Mouse (Mus musculus): ENCODE data around the gene Dguok. TPM values are rescaled to one million over a fixed set of nuclear protein-coding genes. Genes with fewer than 3 reads are reported as not detected.

The Dguok gene
- polyA plus RNA-seq, 1 experiment = 39.7 TPM

GRCm38 (mm10) chr6:83438584-83438983 lies 68.2 kb downstream of the Dguok start:
- no peak for TF ChIP-seq CTCF (IDR thresholded peaks at IDR 0.05; ENCODE audit: borderline replicate concordance, insufficient read depth, low read length)
- no peak for TF ChIP-seq POLR2A (IDR thresholded peaks at IDR 0.05; ENCODE audit: low read depth, low read length)
- Histone ChIP-seq H3K27ac (ENCODE audit: insufficient read depth, low read length) (no peak overlapping the region), H3K4me3 (ENCODE audit: insufficient read depth, low read length) (no peak overlapping the region), H3K4me1 (ENCODE audit: control insufficient read depth, insufficient read depth, low read length) (peaks cover 16% of the 10 kb centered on the region)

GRCm38 (mm10) chr6:83437802-83438201 lies 69.0 kb downstream of the Dguok start:
- no peak overlapping the region for H3K4me3 ChIP-seq (ENCODE audit: insufficient read depth, low read length)
- H3K27ac ChIP-seq (ENCODE audit: insufficient read depth, low read length) = no peak overlapping the region
- peaks cover 15% of the 10 kb centered on the region for H3K4me1 ChIP-seq (ENCODE audit: control insufficient read depth, insufficient read depth, low read length)
- no peak for TF ChIP-seq POLR2A (IDR thresholded peaks at IDR 0.05; ENCODE audit: low read depth, low read length)
- TF ChIP-seq CTCF (IDR thresholded peaks at IDR 0.05; ENCODE audit: borderline replicate concordance, insufficient read depth, low read length) = no peak

GRCm38 (mm10) chr6:83437225-83437624 lies 69.5 kb downstream of the Dguok start:
- no peak overlapping the region for H3K4me3 ChIP-seq (ENCODE audit: insufficient read depth, low read length)
- H3K4me1 ChIP-seq (ENCODE audit: control insufficient read depth, insufficient read depth, low read length) = peaks cover 14% of the 10 kb centered on the region; the same call in 1 of the 2 replicates
- no peak overlapping the region for H3K27ac ChIP-seq (ENCODE audit: insufficient read depth, low read length)
- TF ChIP-seq CTCF (IDR thresholded peaks at IDR 0.05; ENCODE audit: borderline replicate concordance, insufficient read depth, low read length) (no peak), POLR2A (IDR thresholded peaks at IDR 0.05; ENCODE audit: low read depth, low read length) (no peak)

GRCm38 (mm10) chr6:83436547-83436946 lies 70.2 kb downstream of the Dguok start:
- H3K4me1 ChIP-seq (ENCODE audit: control insufficient read depth, insufficient read depth, low read length) = peaks cover 14% of the 10 kb centered on the region; the same call in 1 of the 2 replicates
- no peak overlapping the region for H3K27ac ChIP-seq (ENCODE audit: insufficient read depth, low read length)
- H3K4me3 ChIP-seq (ENCODE audit: insufficient read depth, low read length) = no peak overlapping the region
- no peak for TF ChIP-seq CTCF (IDR thresholded peaks at IDR 0.05; ENCODE audit: borderline replicate concordance, insufficient read depth, low read length)
- no peak for TF ChIP-seq POLR2A (IDR thresholded peaks at IDR 0.05; ENCODE audit: low read depth, low read length)

GRCm38 (mm10) chr6:83435174-83435573 lies 71.6 kb downstream of the Dguok start:
- Histone ChIP-seq H3K4me1 (ENCODE audit: control insufficient read depth, insufficient read depth, low read length) (peaks cover 14% of the 10 kb centered on the region; the same call in 1 of the 2 replicates), H3K4me3 (ENCODE audit: insufficient read depth, low read length) (no peak overlapping the region), H3K27ac (ENCODE audit: insufficient read depth, low read length) (no peak overlapping the region)
- TF ChIP-seq CTCF (IDR thresholded peaks at IDR 0.05; ENCODE audit: borderline replicate concordance, insufficient read depth, low read length) (no peak), POLR2A (IDR thresholded peaks at IDR 0.05; ENCODE audit: low read depth, low read length) (no peak)

- TF ChIP-seq POLR2A (IDR thresholded peaks at IDR 0.05; ENCODE audit: low read depth, low read length) (no peak), CTCF (IDR thresholded peaks at IDR 0.05; ENCODE audit: borderline replicate concordance, insufficient read depth, low read length) (no peak)
- Histone ChIP-seq H3K4me3 (ENCODE audit: insufficient read depth, low read length) (no peak overlapping the region), H3K27ac (ENCODE audit: insufficient read depth, low read length) (no peak overlapping the region), H3K4me1 (ENCODE audit: control insufficient read depth, insufficient read depth, low read length) (peaks cover 7% of the 10 kb centered on the region; the same call in 1 of the 2 replicates)
Observed at GRCm38 (mm10) chr6:83433546-83433945, 73.2 kb downstream of the Dguok start.

- H3K4me1 ChIP-seq (ENCODE audit: control insufficient read depth, insufficient read depth, low read length) = peaks cover 11% of the 10 kb centered on the region; the same call in 1 of the 2 replicates
- no peak overlapping the region for H3K27ac ChIP-seq (ENCODE audit: insufficient read depth, low read length)
- no peak for TF ChIP-seq CTCF (IDR thresholded peaks at IDR 0.05; ENCODE audit: borderline replicate concordance, insufficient read depth, low read length)
- no peak for TF ChIP-seq POLR2A (IDR thresholded peaks at IDR 0.05; ENCODE audit: low read depth, low read length)
- H3K4me3 ChIP-seq (ENCODE audit: insufficient read depth, low read length) = no peak overlapping the region
Observed at GRCm38 (mm10) chr6:83432966-83433365, 73.8 kb downstream of the Dguok start.

Other genes with a start within 250 kb of the Dguok start
- gene Mthfd2, start 181.1 kb downstream of the Dguok start, polyA plus RNA-seq (2011; ENCODE audit: insufficient read length, low read depth, missing spikeins) = 123 and 138 TPM in 2 replicates
- gene Mob1a, start 181.0 kb downstream of the Dguok start, polyA plus RNA-seq (2011; ENCODE audit: insufficient read length, low read depth, missing spikeins) = 139 and 148 TPM in 2 replicates
- 86.0 and 88.1 TPM in 2 replicates for gene Bola3, start 157.8 kb downstream of the Dguok start, polyA plus RNA-seq (2011; ENCODE audit: insufficient read length, low read depth, missing spikeins)
- 13.8 and 18.6 TPM in 2 replicates for gene Tet3, start 47.9 kb downstream of the Dguok start, polyA plus RNA-seq (2011; ENCODE audit: insufficient read length, low read depth, missing spikeins)
- 517 and 617 TPM in 2 replicates for gene Actg2, start 29.3 kb upstream of the Dguok start, polyA plus RNA-seq (2011; ENCODE audit: insufficient read length, low read depth, missing spikeins)
- 24.6 and 32.3 TPM in 2 replicates for gene Stambp, start 65.8 kb upstream of the Dguok start, polyA plus RNA-seq (2011; ENCODE audit: insufficient read length, low read depth, missing spikeins)
- not detected in 2 replicates for gene Clec4f, start 149.2 kb upstream of the Dguok start, polyA plus RNA-seq (2011; ENCODE audit: insufficient read length, low read depth, missing spikeins)
- gene Cd207, start 170.9 kb upstream of the Dguok start, polyA plus RNA-seq (2011; ENCODE audit: insufficient read length, low read depth, missing spikeins) = not detected in 2 replicates
- 0.84 and 2.0 TPM in 2 replicates for gene Vax2, start 204.3 kb upstream of the Dguok start, polyA plus RNA-seq (2011; ENCODE audit: insufficient read length, low read depth, missing spikeins)
- gene Atp6v1b1, start 236.0 kb upstream of the Dguok start, polyA plus RNA-seq (2011; ENCODE audit: insufficient read length, low read depth, missing spikeins) = not detected in 2 replicates

Measured in embryonic fibroblast, embryonic 13.5 days (primary cell).